Mouse (Mus musculus) spleen, adult 2 months (tissue): Measurements from ENCODE around the gene Chst11.

Experiments used
- CTCF ChIP-seq: fragments of 200-500 bp; IDR thresholded peaks from 2 replicates; pipeline ENCODE4 v1.5.1; 2011; ENCODE audit warnings: mild to moderate bottlenecking, inconsistent platforms; ENCODE audit not compliant: insufficient read depth, insufficient read length, insufficient replicate concordance; ENCODE audit errors: extremely low read depth
- POLR2A ChIP-seq: fragments of 200-500 bp; IDR thresholded peaks from 2 replicates; pipeline ENCODE4 v1.6.1; 2011; ENCODE audit warnings: low read depth, low read length, inconsistent platforms

DNA sequence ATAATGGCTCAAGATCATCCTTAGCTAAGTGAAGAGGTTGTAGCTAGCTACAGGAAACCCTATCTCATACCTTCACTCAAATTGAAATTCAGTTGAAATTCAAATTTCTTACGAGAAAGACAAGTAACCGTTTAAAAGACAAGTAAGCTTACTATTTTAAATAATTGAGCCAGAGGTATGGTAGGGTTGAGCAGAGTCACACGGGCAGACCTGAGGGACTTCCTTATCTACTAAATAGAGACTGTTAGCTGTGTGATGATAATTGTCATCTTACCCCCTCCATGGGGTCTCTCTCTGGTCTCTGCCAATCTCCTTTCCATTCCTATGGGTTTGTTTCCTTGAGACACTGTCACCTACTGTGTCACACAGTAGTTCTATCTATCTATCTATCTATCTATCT, 30.6 kb downstream of the Chst11 start:
- no peak for TF ChIP-seq CTCF
- TF ChIP-seq POLR2A = no peak
